Mouse (Mus musculus): ENCODE results near the gene Dynll2.

DNA sequence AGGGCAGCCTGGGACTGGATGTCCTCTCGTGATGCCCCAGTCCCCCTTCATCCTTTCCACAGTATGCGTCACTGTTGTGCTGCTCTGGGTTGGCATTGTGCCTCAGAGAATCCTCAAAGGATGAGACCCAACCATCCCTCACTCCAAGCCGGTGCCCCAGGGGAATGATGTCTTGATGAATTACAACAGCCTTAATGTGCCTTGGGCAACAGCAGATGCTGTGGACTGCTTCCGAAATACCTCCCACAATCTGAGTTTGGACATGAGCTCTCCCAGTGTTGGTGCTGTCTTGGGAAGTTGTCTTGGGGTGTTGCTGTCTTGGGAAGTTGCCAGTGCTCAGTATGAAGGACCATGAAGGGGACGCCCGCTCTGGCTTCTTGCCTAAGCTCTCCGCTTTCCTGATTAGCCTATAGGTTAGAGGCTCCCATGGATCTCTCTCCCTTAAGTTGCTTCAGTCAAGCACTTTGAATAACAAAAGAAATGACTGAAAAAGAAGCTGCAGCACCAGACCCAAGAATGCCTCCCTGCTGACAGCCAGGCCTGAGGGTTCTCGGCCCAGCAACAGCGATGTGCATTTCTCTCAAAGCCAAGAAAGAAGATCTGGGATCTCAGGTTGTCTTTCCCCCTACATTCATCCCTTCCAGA, 40.2 kb upstream of the Dynll2 start:
- TF ChIP-seq CTCF (IDR thresholded peaks at IDR 0.05; ENCODE audit: low read depth, low read length) (no peak), GATA1 (IDR thresholded peaks at IDR 0.05; ENCODE audit: borderline replicate concordance, low read length) (no peak)

Data from G1E (cell line).